Mouse (Mus musculus): ENCODE measurements around the gene Anxa6. TPM values are rescaled to one million over a fixed set of nuclear protein-coding genes. Genes with fewer than 3 reads are reported as not detected.

The Anxa6 gene
- total RNA-seq, 4 experiments from 2014 or later = 121 to 184 (median 133) TPM

- DNase-seq = no peak
These were observed 1.8 kb downstream of the Anxa6 start for GRCm38 (mm10) chr11:55031211-55031990.

- no peak for DNase-seq
These were observed 4.7 kb downstream of the Anxa6 start for GRCm38 (mm10) chr11:55028509-55028908.

- no peak for DNase-seq
These were observed 5.9 kb downstream of the Anxa6 start for GRCm38 (mm10) chr11:55027204-55027855.

GRCm38 (mm10) chr11:55025896-55026295 lies 7.3 kb downstream of the Anxa6 start:
- DNase-seq = no peak

- no peak for DNase-seq
These were observed 9.7 kb downstream of the Anxa6 start for GRCm38 (mm10) chr11:55023583-55023982.

- DNase-seq = peak; percentile 77
These were observed 10.1 kb downstream of the Anxa6 start for GRCm38 (mm10) chr11:55023049-55023564.

GRCm38 (mm10) chr11:55022508-55022907 lies 10.7 kb downstream of the Anxa6 start:
- DNase-seq = no peak

- DNase-seq = no peak
These were observed 11.4 kb downstream of the Anxa6 start for GRCm38 (mm10) chr11:55021859-55022258.

- no peak for DNase-seq
These were observed 11.8 kb downstream of the Anxa6 start for GRCm38 (mm10) chr11:55021458-55021857.

GRCm38 (mm10) chr11:55019711-55020110 lies 13.5 kb downstream of the Anxa6 start:
- DNase-seq = no peak

GRCm38 (mm10) chr11:55018034-55018433 lies 15.2 kb downstream of the Anxa6 start:
- DNase-seq = no peak

- DNase-seq = no peak
These were observed 16.0 kb downstream of the Anxa6 start for GRCm38 (mm10) chr11:55017201-55017600.

GRCm38 (mm10) chr11:55016758-55017157 lies 16.5 kb downstream of the Anxa6 start:
- DNase-seq = no peak

- peak; percentile 74 for DNase-seq
These were observed 17.4 kb downstream of the Anxa6 start for GRCm38 (mm10) chr11:55015831-55016241.

GRCm38 (mm10) chr11:55015264-55015663 lies 18.0 kb downstream of the Anxa6 start:
- DNase-seq = no peak

GRCm38 (mm10) chr11:55013802-55014201 lies 19.4 kb downstream of the Anxa6 start:
- DNase-seq = no peak

GRCm38 (mm10) chr11:55012551-55013521 lies 20.4 kb downstream of the Anxa6 start:
- no peak for DNase-seq

- DNase-seq = no peak
These were observed 21.8 kb downstream of the Anxa6 start for GRCm38 (mm10) chr11:55011440-55011839.

GRCm38 (mm10) chr11:55008230-55008629 lies 25.0 kb downstream of the Anxa6 start:
- DNase-seq = no peak

- DNase-seq = no peak
These were observed 27.6 kb downstream of the Anxa6 start for GRCm38 (mm10) chr11:55005684-55006083.

GRCm38 (mm10) chr11:55004970-55005502 lies 28.2 kb downstream of the Anxa6 start:
- DNase-seq = no peak

GRCm38 (mm10) chr11:54998708-54999107 lies 34.5 kb downstream of the Anxa6 start:
- no peak for DNase-seq

Measured in adrenal gland, adult 8-10 months (tissue).